Mouse (Mus musculus) brain, embryonic 14.5 days (tissue): ENCODE results near the gene Cdh13.

Source experiments
- CTCF ChIP-seq: fragments of 200-500 bp; IDR thresholded peaks from 2 replicates; pipeline ENCODE4 v1.5.1; 2012; ENCODE audit warnings: inconsistent platforms, mild to moderate bottlenecking, moderate library complexity, borderline replicate concordance; ENCODE audit not compliant: insufficient read depth, insufficient read length; ENCODE audit errors: extremely low read depth
- POLR2A ChIP-seq: fragments of 200-500 bp; IDR thresholded peaks from 2 replicates; pipeline ENCODE4 v1.6.1; 2012; ENCODE audit warnings: mild to moderate bottlenecking, inconsistent platforms, borderline replicate concordance; ENCODE audit not compliant: poor library complexity, insufficient read depth, insufficient read length, severe bottlenecking; ENCODE audit errors: extremely low read depth

DNA sequence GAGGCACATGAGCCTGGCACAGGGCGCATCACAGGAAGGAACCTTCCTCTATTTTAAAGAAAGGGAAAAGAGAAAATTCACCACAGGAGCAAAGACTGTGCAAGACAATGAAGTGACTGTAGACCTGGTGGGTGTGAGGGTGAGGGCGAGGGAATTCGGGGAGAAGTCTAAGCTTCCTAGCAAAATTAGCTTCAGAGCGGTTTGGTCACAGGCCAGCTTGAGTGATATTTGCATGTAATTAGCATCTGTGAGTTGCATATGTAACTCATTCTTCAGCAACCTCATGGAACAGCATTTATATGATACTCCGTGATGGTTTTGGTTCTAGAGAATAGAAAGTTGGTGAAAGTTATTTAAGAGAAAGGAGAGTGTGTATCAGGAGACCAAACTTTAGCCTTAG lies 73.5 kb downstream of the Cdh13 start:
- no peak for TF ChIP-seq POLR2A
- TF ChIP-seq CTCF, result no peak
